Mouse (Mus musculus) hindbrain, embryonic 13.5 days (tissue): ENCODE results near the gene Cfb. TPM values are rescaled to one million over a fixed set of nuclear protein-coding genes. Genes with fewer than 3 reads are reported as not detected.

Experiments used
- ATAC-seq: fragments of 200-750 bp; cut with Nextera tagmentation; 2 replicates; pipeline ENCODE4 v1.8.0; 2017; ENCODE audit warnings: moderate TSS enrichment; ENCODE audit not compliant: low FRiP score
- H3K27ac ChIP-seq: fragments of 300-500 bp; sonication (generic); 2 replicates; pipeline ENCODE4 v1.5.1; 2015; ENCODE audit warnings: inconsistent platforms, mild to moderate bottlenecking, moderate library complexity
- H3K27me3 ChIP-seq: fragments of 300-500 bp; sonication (generic); 2 replicates; pipeline ENCODE4 v1.6.1; 2015; ENCODE audit warnings: mild to moderate bottlenecking, inconsistent platforms
- H3K36me3 ChIP-seq: fragments of 300-500 bp; sonication (generic); 2 replicates; pipeline ENCODE4 v1.6.1; 2015; ENCODE audit warnings: mild to moderate bottlenecking, inconsistent platforms
- H3K4me1 ChIP-seq: fragments of 300-500 bp; sonication (generic); replicated peaks from 2 replicates; pipeline ENCODE4 v1.6.1; 2015; ENCODE audit warnings: inconsistent platforms
- H3K4me2 ChIP-seq: fragments of 300-500 bp; sonication (generic); 2 replicates; pipeline ENCODE4 v1.6.1; 2015; ENCODE audit warnings: inconsistent platforms, mild to moderate bottlenecking, moderate library complexity
- H3K4me3 ChIP-seq: fragments of 300-500 bp; sonication (generic); 2 replicates; pipeline ENCODE4 v1.5.1; 2015; ENCODE audit warnings: mild to moderate bottlenecking, inconsistent platforms
- H3K9ac ChIP-seq: fragments of 300-500 bp; sonication (generic); 2 replicates; pipeline ENCODE4 v1.6.1; 2015; ENCODE audit warnings: mild to moderate bottlenecking, inconsistent platforms
- H3K9me3 ChIP-seq: fragments of 300-500 bp; sonication (generic); 2 replicates; pipeline ENCODE4 v1.6.1; 2016; ENCODE audit warnings: inconsistent platforms
- WGBS: fragments of 180-500 bp; shearing (Covaris S2); methylation state at CpG from one replicate; pipeline ENCODE4 v1.1.7; 2015; 5-methylcytosine and 5-hydroxymethylcytosine counted together
- polyA plus RNA-seq: library from polyadenylated mRNA; unstranded; fragments of >200 nt; fragmentation: Nextera tagmentation; extraction: Ambion mirVana; gene quantifications from 2 replicates; pipeline ENCODE4 v1.2.1, GENCODE M21; 2015

Cfb gene
- polyA plus RNA-seq, 1 experiment from 2014 or later: 1.9 TPM

- H3K4me1 ChIP-seq: peaks cover 50% of the 10 kb centered on the region
- ATAC-seq: no peak
- peak overlapping the region; percentile 81 for H3K4me3 ChIP-seq
- H3K9ac ChIP-seq: peak overlapping the region; percentile 96
- H3K27me3 ChIP-seq: no peaks in the 10 kb centered on the region
- H3K36me3 ChIP-seq: peaks cover 9% of the 10 kb centered on the region
- WGBS: 91% methylated on average over 15 of the region's 15 CpGs
- H3K27ac ChIP-seq: peak overlapping the region; percentile 96
- H3K9me3 ChIP-seq: no peaks in the 10 kb centered on the region
- H3K4me2 ChIP-seq: peak overlapping the region; percentile 100
Measured at GRCm38 (mm10) chr17:34895724-34896123, 33.4 kb upstream of the Cfb start.

- H3K36me3 ChIP-seq: peaks cover 9% of the 10 kb centered on the region
Measured at GRCm38 (mm10) chr17:34894801-34895530, 32.6 kb upstream of the Cfb start.

DNA sequence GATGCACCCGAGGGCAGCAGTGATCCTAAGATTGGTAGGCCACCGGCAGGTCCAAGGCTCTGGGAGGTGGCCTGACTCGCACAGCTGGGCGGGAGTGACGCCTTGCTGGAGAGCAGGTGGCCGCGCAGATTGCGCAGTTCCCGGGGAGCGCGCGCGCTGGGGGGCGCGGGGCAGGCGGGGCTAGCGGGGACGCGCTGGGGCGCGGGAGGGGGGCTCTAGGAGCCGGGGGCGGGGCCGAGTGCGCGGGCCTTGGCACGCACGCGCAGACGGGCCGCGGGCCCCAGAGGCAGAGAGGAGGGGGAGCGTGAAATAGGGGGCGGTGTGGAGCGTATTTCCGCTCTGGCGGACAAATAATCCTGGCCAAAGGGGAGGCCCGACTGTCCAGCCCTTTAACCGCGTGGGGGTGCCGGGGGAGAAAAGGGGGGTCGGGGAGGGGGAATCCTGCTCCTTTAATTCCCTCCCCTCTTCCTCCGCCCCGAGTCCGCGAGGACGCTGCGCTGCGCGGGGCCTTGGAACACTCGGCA is 31.8 kb upstream of the Cfb start:
- WGBS: under 1% methylated on average over 47 of the region's 51 CpGs
- peak overlapping the region; percentile 96 for H3K27ac ChIP-seq
- H3K4me1 ChIP-seq: peaks cover 35% of the 10 kb centered on the region
- peak overlapping the region; percentile 81 for H3K4me3 ChIP-seq
- H3K9ac ChIP-seq: peak overlapping the region; percentile 96
- no peaks in the 10 kb centered on the region for H3K9me3 ChIP-seq
- peaks cover 9% of the 10 kb centered on the region for H3K36me3 ChIP-seq
- peak overlapping the region; percentile 100 for H3K4me2 ChIP-seq
- no peaks in the 10 kb centered on the region for H3K27me3 ChIP-seq
- ATAC-seq: peak; percentile 91

More at GRCm38 (mm10) chr17:34894801-34895530, 32.6 kb upstream of the Cfb start:
- Histone ChIP-seq H3K9ac (peak overlapping the region; percentile 96), H3K9me3 (no peaks in the 10 kb centered on the region), H3K4me1 (peaks cover 43% of the 10 kb centered on the region), H3K4me3 (peak overlapping the region; percentile 81), H3K27me3 (no peaks in the 10 kb centered on the region), H3K4me2 (peak overlapping the region; percentile 100), H3K27ac (peak overlapping the region; percentile 96)
- peak; percentile 47 for ATAC-seq
- 8% methylated on average over 40 of the region's 51 CpGs for WGBS

DNA sequence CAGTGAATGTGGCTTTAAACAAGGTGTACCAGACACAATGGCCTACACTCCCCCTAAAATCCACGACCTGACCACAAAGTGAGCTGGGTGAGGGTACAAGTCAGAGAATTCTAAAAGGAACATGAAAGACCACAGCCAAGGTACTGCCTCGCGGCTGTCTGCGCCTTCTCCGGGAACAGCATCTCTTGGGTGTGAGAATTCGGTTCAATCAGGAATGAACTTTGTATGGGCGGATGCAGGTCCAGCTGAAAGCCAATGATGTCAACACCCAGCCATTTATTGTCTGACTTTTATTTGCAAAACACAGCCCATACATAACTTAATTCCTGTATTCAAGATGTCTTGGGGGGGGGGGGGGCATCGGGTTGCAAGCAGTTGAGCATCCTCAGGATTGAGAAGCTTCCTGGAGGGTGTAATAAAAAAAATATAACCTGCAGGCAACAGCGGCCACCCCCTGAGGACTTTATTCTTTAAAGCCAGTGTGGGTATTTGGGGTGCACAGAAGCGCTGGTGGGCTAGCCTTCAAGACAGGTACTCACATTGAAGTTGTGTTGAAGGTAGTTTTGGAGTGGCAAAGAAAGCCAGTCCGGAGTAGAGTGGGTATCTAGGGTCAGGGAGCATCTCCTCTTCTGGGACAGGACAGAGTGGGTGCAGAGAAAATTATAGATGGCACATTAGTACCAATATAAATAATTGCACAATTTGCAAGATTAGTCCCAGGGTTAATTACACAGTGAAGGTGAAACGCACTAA is 30.9 kb upstream of the Cfb start:
- H3K9me3 ChIP-seq: no peaks in the 10 kb centered on the region
- WGBS: 78% methylated on average over 12 of the region's 12 CpGs
- peak overlapping the region; percentile 96 for H3K27ac ChIP-seq
- H3K27me3 ChIP-seq: no peaks in the 10 kb centered on the region
- H3K9ac ChIP-seq: peak overlapping the region; percentile 96; the same call in 1 of the 2 replicates
- ATAC-seq: no peak
- peak overlapping the region; percentile 100 for H3K4me2 ChIP-seq
- H3K4me3 ChIP-seq: peak overlapping the region; percentile 81
- peaks cover 35% of the 10 kb centered on the region for H3K4me1 ChIP-seq
- H3K36me3 ChIP-seq: peaks cover 9% of the 10 kb centered on the region

GRCm38 (mm10) chr17:34891377-34891776 is 29.1 kb upstream of the Cfb start:
- ATAC-seq: no peak
- Histone ChIP-seq H3K4me2 (no peak overlapping the region), H3K9me3 (no peaks in the 10 kb centered on the region), H3K4me1 (peaks cover 19% of the 10 kb centered on the region), H3K27ac (no peak overlapping the region), H3K36me3 (peaks cover 7% of the 10 kb centered on the region), H3K4me3 (no peak overlapping the region), H3K27me3 (no peaks in the 10 kb centered on the region), H3K9ac (no peak overlapping the region)
- 97% methylated on average over 2 of the region's 2 CpGs for WGBS

- H3K4me1 ChIP-seq: peaks cover 8% of the 10 kb centered on the region
- H3K9ac ChIP-seq: no peak overlapping the region
- H3K4me2 ChIP-seq: no peak overlapping the region
- no peak for ATAC-seq
- WGBS: 88% methylated on average over 12 of the region's 12 CpGs
- no peaks in the 10 kb centered on the region for H3K9me3 ChIP-seq
- H3K36me3 ChIP-seq: no peaks in the 10 kb centered on the region
- no peaks in the 10 kb centered on the region for H3K27me3 ChIP-seq
- H3K4me3 ChIP-seq: no peak overlapping the region
- no peak overlapping the region for H3K27ac ChIP-seq
Measured at GRCm38 (mm10) chr17:34890074-34890743, 27.9 kb upstream of the Cfb start.

- Histone ChIP-seq H3K36me3 (no peaks in the 10 kb centered on the region), H3K27ac (no peak overlapping the region), H3K4me1 (no peaks in the 10 kb centered on the region), H3K4me3 (no peak overlapping the region), H3K9ac (no peak overlapping the region), H3K9me3 (no peaks in the 10 kb centered on the region), H3K27me3 (0 out of 2 replicates have a peak, but pooled peaks cover 7% of the 10 kb centered on the region), H3K4me2 (no peak overlapping the region)
- no peak for ATAC-seq
- WGBS: 84% methylated on average over 5 of the region's 5 CpGs
Measured at GRCm38 (mm10) chr17:34887942-34888341, 25.6 kb upstream of the Cfb start.

DNA sequence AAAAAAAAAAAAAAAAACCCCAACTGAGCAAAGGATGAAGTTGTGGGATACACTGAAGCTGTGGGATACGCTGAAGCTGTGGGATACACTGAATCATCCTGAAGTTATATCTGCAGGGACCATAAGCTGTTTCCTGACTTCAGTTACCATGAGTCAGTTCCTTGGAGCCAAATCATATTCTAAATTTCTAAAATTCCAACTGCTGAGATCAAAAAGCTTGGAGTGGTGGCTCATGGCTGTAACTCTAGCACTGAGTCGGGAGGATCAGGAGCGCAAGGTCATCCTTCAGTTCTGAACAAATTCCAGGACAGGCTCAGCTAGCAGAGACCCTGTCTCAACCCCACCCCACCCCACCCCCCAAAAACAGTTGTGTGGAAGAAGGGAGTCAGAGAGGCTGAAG is 23.3 kb upstream of the Cfb start:
- Histone ChIP-seq H3K27me3 (peaks cover 19% of the 10 kb centered on the region), H3K4me2 (no peak overlapping the region), H3K36me3 (no peaks in the 10 kb centered on the region), H3K9ac (no peak overlapping the region), H3K9me3 (no peaks in the 10 kb centered on the region), H3K4me1 (peaks cover 6% of the 10 kb centered on the region; the same call in 1 of the 2 replicates), H3K4me3 (no peak overlapping the region), H3K27ac (no peak overlapping the region)
- WGBS: 82% methylated on average over 3 of the region's 3 CpGs
- ATAC-seq: no peak

DNA sequence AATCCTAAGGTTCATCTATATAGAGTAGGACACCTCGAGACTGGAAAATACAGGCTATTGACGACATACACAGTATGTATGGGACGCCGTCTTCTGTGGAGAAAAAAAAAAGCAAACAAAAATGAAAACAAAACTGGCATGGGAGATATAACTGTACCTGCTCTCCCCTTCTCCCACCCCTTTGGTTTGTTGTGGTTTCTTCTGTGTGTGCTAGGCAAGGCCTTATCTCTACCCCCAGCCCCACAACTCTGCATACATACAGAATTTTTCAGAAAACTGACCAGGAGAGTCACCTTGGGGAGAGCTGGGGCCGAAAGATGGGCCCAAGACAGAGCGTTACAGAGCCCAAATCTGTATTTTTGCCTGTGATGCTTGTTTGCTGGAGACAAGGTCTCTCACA is 22.4 kb upstream of the Cfb start:
- WGBS: 88% methylated on average over 6 of the region's 6 CpGs
- Histone ChIP-seq H3K9ac (no peak overlapping the region), H3K36me3 (no peaks in the 10 kb centered on the region), H3K27ac (no peak overlapping the region), H3K4me2 (no peak overlapping the region), H3K27me3 (peaks cover 19% of the 10 kb centered on the region), H3K4me3 (no peak overlapping the region), H3K4me1 (peaks cover 6% of the 10 kb centered on the region; the same call in 1 of the 2 replicates), H3K9me3 (no peaks in the 10 kb centered on the region)
- no peak for ATAC-seq

DNA sequence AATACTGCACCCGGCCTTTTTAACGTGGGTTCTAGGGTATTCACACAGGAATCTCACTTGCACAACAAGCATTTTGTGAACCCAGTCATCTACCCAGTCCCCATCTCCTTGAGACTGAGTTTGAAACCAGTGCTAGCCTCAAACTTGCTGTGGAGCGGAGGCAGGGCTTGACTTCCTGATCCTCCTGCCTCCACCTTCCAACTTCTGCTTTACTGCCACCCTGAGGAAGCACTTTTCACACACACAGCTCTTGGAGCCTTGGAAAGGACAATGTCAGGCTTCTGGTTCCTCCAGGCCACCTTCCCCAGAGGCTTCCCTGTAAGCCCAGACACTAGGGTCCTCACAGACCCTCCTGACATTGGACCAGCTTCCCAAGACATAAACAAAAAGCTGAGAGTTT is 21.0 kb upstream of the Cfb start:
- ATAC-seq: no peak
- no peak overlapping the region for H3K4me2 ChIP-seq
- 0 out of 2 replicates have a peak overlapping the region, but pooled peaks have one; percentile 29 for H3K9ac ChIP-seq
- no peaks in the 10 kb centered on the region for H3K9me3 ChIP-seq
- H3K27ac ChIP-seq: no peak overlapping the region
- no peaks in the 10 kb centered on the region for H3K36me3 ChIP-seq
- H3K4me3 ChIP-seq: no peak overlapping the region
- H3K27me3 ChIP-seq: peaks cover 19% of the 10 kb centered on the region
- 69% methylated on average over 3 of the region's 3 CpGs for WGBS
- peaks cover 6% of the 10 kb centered on the region; the same call in 1 of the 2 replicates for H3K4me1 ChIP-seq

DNA sequence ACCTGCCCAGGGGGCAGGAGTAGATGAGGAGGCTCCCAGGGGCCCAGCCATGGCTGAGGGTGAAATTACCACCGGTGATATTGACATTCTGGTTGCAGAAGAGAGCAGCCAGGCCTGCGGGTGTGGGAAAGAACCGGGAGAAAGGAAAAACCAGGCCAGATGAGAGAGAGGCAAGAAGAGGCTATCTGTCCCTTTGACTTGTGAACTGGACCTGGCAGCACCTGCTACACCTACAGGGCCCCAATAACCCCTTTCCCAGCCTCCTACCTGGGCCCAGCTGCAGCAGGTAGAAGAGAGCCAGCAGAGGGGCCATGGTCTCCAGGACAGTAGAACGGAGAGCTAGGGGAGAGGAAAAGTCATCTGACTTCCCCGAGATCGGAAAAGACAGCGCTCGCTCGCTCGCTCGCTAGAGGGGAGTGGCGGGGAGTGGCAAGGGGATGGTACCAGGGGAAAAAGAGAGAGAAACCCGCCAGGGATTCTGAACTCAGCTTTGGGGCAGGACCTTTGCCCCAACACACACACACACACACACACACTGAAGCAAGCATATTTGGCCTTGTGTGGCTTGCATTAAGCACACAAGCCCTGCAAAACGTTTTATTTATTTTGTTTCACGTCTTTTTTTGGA is 19.5 kb upstream of the Cfb start, which contains the start of gene Gm20547:
Gm20547 (minus strand) TSS at position 360 of the 628 bp plus-strand sequence.
- WGBS: 9% methylated on average over 15 of the region's 15 CpGs
- H3K27me3 ChIP-seq: peaks cover 19% of the 10 kb centered on the region
- 0 out of 2 replicates have a peak within 1 kb of the TSS, but pooled peaks have one; percentile 21 for H3K4me2 ChIP-seq
- ATAC-seq: no peak
- no peaks in the 10 kb centered on the region for H3K36me3 ChIP-seq
- no peak within 1 kb of the TSS for H3K4me3 ChIP-seq
- H3K9ac ChIP-seq: no peak within 1 kb of the TSS
- H3K4me1 ChIP-seq: peaks cover 6% of the 10 kb centered on the region; the same call in 1 of the 2 replicates
- H3K9me3 ChIP-seq: no peaks in the 10 kb centered on the region
- no peak within 1 kb of the TSS for H3K27ac ChIP-seq
